Mouse (Mus musculus): Measurements from ENCODE around the gene BC028528.
A peak's percentile ranks its signal among the peaks of the same experiment; 100 is the strongest.

GRCm38 (mm10) chr3:95881979-95882815, 9.6 kb downstream of the BC028528 start, which contains the start of gene Ciart:
- TF ChIP-seq CTCF (IDR thresholded peaks at IDR 0.05; ENCODE audit: control insufficient read depth, insufficient read depth, low read length) (no peak), POLR2A (IDR thresholded peaks at IDR 0.05; ENCODE audit: borderline replicate concordance, control insufficient read depth, low read depth, low read length) (peak; percentile 39; the same call in 1 of the 2 replicates)

All from bone marrow, adult 2 months (tissue).